Mouse (Mus musculus) liver, adult (tissue): ENCODE results near the gene Cdc42se1.
A peak's percentile ranks its signal among the peaks of the same experiment; 100 is the strongest.

ENCODE experiments used
- GATA4 ChIP-seq: IDR thresholded peaks from 2 replicates; pipeline ENCODE4 v1.6.1; 2014; ENCODE audit warnings: mild to moderate bottlenecking, low read length; ENCODE audit not compliant: insufficient replicate concordance

Cdc42se1 gene

DNA sequence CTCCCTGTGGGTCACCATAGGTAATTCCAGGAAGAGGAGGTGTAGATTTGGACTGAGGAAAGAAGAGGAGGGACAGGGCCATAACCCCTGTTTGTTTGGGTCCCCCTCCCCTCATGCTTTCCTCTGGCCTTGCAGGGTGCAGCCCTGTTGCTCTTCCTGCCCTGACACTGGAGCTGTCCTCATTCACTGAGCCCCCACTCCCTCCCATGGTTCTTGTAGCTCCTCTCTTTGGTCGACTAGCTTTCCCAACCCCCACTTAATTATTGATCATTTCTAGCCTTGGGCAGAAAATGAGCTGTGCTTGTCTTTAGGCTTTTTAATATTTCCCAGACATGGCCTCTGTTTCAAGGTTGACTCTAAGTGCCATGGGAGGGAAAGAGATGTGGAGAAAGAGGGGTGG is 55.5 kb downstream of the Cdc42se1 start:
- TF ChIP-seq GATA4: no peak

GRCm38 (mm10) chr3:95284501-95285281 is 56.2 kb downstream of the Cdc42se1 start:
- TF ChIP-seq GATA4: peak; percentile 63; the same call in 1 of the 2 replicates

DNA sequence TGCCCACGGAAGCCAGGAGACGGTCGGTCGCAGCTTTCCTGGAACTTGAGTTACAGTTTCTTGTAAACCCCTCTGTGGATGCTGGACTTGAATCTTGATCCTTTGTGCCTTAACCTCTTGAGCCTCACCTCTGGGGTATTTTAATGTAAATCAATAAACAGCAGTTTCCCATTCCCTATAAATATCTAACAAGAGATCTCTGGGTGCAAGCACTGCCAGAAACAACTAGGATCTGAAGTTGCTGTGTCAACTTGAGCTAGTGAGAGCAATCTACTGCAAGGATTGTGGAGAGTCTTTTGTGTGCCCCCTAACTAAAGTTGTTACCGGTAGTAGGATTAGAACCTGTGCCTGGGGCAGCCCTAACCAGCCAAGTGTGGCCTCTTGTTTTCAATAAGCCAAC is 56.9 kb downstream of the Cdc42se1 start:
- TF ChIP-seq GATA4: no peak
